Mouse (Mus musculus) activated CD4-positive, CD25-positive, alpha-beta regulatory T cell (primary cell): Measurements from ENCODE around the gene Gm5431. TPM values are rescaled to one million over a fixed set of nuclear protein-coding genes. Genes with fewer than 3 reads are reported as not detected.

Experiments used
- polyA plus RNA-seq, 2 experiments: library from polyadenylated mRNA; unstranded; fragments of 100-300 nt; shearing (Covaris generic); gene quantifications; one replicate each; pipeline ENCODE4 v1.2.1; 2017

The Gm5431 gene
- 1 to 10 TPM; 1.3 to 1.4 TPM for polyA plus RNA-seq

GRCm38 (mm10) chr11:48902021-48902420 lies at the start of gene Gm5431:
Gm5431 (minus strand) TSS chr11:48902214.

DNA sequence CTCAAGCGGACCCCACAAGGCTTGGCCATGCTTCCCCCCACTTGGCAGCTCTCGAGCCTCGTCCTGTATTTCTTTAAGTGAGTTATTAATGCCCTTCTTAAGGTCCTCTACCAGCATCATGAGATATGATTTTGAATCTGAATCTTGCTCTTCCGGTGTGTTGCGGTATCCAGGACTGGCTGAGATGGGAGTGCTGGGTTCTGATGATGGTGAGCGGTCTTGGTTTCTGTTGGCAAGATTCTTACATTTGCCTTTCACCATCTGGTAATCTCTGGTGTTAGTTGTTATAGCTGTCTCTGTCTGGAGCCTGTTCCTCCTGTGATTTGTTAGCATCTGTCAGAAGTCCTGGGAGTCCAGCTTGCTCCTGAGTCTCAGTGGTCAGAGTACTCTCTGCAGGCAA lies 44.1 kb upstream of the Gm5431 start, which contains the start of gene Psme2b:
Psme2b (minus strand) TSS at position 101 of the 400 bp plus-strand sequence.

GRCm38 (mm10) chr11:48871201-48871772 lies 30.7 kb downstream of the Gm5431 start, which contains the start of gene Irgm1:
Irgm1 (minus strand) TSS chr11:48871683.

Other genes starting within 250 kb of the Gm5431 start
- 100 to 1,000 TPM; 607 to 930 TPM for gene Rack1, start 101.9 kb downstream of the Gm5431 start, polyA plus RNA-seq
- 1 to 10 TPM; 1.6 to 1.9 TPM for gene Trim41, start 84.9 kb downstream of the Gm5431 start, polyA plus RNA-seq
- gene Trim7, start 76.1 kb downstream of the Gm5431 start, polyA plus RNA-seq: under 1 TPM; 0.70 to 0.99 TPM
- gene Gm12184, start 75.6 kb downstream of the Gm5431 start, polyA plus RNA-seq: 1 to 10 TPM; 4.9 to 5.0 TPM
- gene Irgm1, start 30.5 kb downstream of the Gm5431 start, polyA plus RNA-seq: 100 to 1,000 TPM; 184 to 211 TPM
- 100 to 1,000 TPM; 135 to 194 TPM for gene Psme2b, start 44.0 kb upstream of the Gm5431 start, polyA plus RNA-seq
- gene Olfr56, start 76.7 kb upstream of the Gm5431 start, polyA plus RNA-seq: 1 to 10 TPM; 1.3 to 1.4 TPM
- 100 to 1,000 TPM; 111 to 163 TPM for gene 9930111J21Rik1, start 77.2 kb upstream of the Gm5431 start, polyA plus RNA-seq
- gene Gm12185, start 90.0 kb upstream of the Gm5431 start, polyA plus RNA-seq: 1 to 10 TPM; 4.8 to 6.1 TPM
- gene Tgtp1, start 92.0 kb upstream of the Gm5431 start, polyA plus RNA-seq: 100 to 1,000 TPM; 236 to 376 TPM
- 10 to 100 TPM; 60.5 to 94.4 TPM for gene 9930111J21Rik2, start 149.0 kb upstream of the Gm5431 start, polyA plus RNA-seq
- 100 to 1,000 TPM; 342 to 358 TPM for gene Tgtp2, start 162.0 kb upstream of the Gm5431 start, polyA plus RNA-seq
- gene Ifi47, start 174.4 kb upstream of the Gm5431 start, polyA plus RNA-seq: 100 to 1,000 TPM; 570 to 631 TPM
- under 1 TPM in 1 of 2 experiments, not detected in 1; 0.06 TPM for gene Olfr1396, start 212.7 kb upstream of the Gm5431 start, polyA plus RNA-seq
- not detected for gene Olfr1395, start 240.1 kb upstream of the Gm5431 start, polyA plus RNA-seq